Mouse (Mus musculus) gastrocnemius, adult 2 months (tissue): ENCODE measurements around the gene Ncbp1. TPM values are rescaled to one million over a fixed set of nuclear protein-coding genes. Genes with fewer than 3 reads are reported as not detected.

Experiments used
- DNase-seq: peaks from one replicate; pipeline ENCODE4 v3.0.0; 2022
- H3K27ac ChIP-seq: fragments of 200-600 bp; 2 replicates; pipeline ENCODE4 v1.8.1; 2022; ENCODE audit warnings: mild to moderate bottlenecking
- H3K4me3 ChIP-seq: fragments of 200-600 bp; 2 replicates; pipeline ENCODE4 v1.8.1; 2022; ENCODE audit warnings: mild to moderate bottlenecking, moderate library complexity
- CTCF ChIP-seq: fragments of 200-600 bp; IDR thresholded peaks from 2 replicates; pipeline ENCODE4 v1.8.1; 2022; ENCODE audit warnings: antibody characterized with exemption, mild to moderate bottlenecking, moderate library complexity
- intact Hi-C: fragments of 180-260 bp; cut with DNase I; formaldehyde crosslinking; loops from one replicate; pipeline ENCODE4 v1.15.1; 2025
- total RNA-seq, 2 experiments: library from RNA; stranded (reverse); gene quantifications; 2 replicates each; pipeline ENCODE4 v1.2.3; 2021

The Ncbp1 gene
- total RNA-seq, 2 experiments from 2014 or later, result 13.1 to 14.9 TPM

DNA sequence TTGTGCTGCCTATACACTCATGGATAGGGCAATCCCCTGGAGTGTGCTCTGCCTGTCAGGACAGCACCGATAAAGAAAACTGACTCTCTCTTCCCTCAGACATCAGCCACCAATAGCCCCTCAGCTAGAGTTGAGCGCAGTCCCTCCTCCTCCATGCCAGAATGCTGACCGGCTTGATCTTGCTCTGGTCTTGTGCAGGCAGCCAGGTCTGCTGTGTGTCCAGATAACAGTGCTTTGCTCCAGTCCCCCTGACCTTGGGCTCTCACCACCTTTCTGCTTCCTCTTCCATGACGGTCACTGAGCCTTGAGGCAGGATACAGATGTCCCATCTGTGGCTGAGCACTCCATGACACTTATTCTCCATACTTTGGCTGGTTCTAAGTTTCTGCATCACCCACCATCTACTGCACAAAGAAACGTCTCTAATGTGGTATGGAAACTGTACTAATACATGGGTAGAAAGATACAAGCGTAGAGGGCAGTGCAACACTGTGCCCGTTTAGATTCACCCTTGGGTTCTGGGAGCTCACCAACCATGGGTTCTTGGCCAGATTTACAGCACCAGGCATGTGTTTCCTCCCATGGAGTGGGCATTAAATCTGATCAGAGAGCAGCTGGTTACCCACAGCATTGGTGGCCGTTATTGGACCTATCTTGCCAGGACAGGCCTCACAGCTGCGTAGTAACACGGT lies 36.2 kb upstream of the Ncbp1 start:
- DNase-seq, result no peak
- intact Hi-C loops, result loop anchor here (5.0 kb wide), 1 partner anchor 65 kb away; the partner anchor contains the start of gene Tmod1
- Histone ChIP-seq H3K27ac (peak overlapping the region; percentile 83), H3K4me3 (no peak overlapping the region; the same call in 1 of the 2 replicates)
- TF ChIP-seq CTCF, result no peak

GRCm38 (mm10) chr4:46110084-46110483 lies 28.3 kb upstream of the Ncbp1 start:
- TF ChIP-seq CTCF, result no peak
- Histone ChIP-seq H3K27ac (peak overlapping the region; percentile 68), H3K4me3 (no peak overlapping the region)
- peak; percentile 66 for DNase-seq
- intact Hi-C loops, result no loop called here

- no peak for DNase-seq
- peak overlapping the region; percentile 68; the same call in 1 of the 2 replicates for H3K27ac ChIP-seq
- H3K4me3 ChIP-seq, result no peak overlapping the region
- intact Hi-C loops, result no loop called here
- no peak for TF ChIP-seq CTCF
Measured at GRCm38 (mm10) chr4:46111361-46111760, 27.1 kb upstream of the Ncbp1 start.

DNA sequence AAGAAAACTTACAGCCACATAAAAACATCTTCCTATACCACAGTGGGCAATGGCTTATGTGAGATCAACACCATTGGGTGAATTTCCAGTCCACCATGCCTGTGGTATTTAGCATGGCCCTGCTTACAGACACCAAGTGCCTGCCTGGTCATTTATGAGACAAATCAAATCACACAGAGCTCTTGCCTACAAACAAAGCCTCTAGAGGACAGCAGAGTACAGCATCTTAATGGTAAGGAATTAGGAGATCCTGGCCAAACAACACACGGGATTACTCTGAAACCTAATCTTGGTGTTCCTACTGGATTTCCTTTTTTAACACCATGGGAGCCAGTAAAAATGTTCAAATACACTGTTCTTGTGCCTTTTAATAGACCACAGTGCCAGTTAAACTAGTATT lies 23.1 kb upstream of the Ncbp1 start:
- no peak overlapping the region; the same call in 1 of the 2 replicates for H3K27ac ChIP-seq
- intact Hi-C loops, result no loop called here
- TF ChIP-seq CTCF, result no peak
- H3K4me3 ChIP-seq, result no peak overlapping the region
- no peak for DNase-seq

DNA sequence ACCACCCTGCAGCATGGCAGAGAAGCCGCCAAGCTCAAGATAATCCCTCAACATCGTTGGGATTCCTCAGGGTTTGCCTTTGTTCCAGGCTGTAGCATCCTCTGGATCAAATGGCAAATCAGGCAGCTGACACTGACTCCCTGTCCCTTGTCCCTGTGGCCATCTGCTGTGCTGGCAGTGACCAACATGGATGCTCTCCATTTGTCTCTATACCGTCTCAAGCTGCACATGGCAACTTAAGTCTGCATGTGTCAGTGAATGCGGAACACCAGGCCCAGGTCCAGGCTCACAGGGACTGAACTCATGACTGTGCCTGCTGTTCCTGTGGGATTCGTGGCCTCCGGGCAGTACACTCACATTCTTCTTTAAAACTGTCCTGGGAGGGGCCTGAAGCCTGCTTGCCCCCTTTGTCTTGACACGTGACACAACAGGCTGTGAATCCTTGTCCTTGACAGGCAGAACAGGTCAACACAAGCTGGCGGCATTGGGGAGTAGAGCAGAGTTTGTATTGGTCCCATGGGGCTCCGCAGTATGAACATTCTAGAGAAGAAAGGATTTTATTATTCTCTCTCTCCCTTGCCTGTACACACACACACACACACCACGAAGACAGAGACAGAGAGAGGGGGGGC lies 21.8 kb upstream of the Ncbp1 start:
- no peak for TF ChIP-seq CTCF

GRCm38 (mm10) chr4:46117536-46117935 lies 20.9 kb upstream of the Ncbp1 start:
- no peak for TF ChIP-seq CTCF
- no peak overlapping the region for H3K27ac ChIP-seq
- intact Hi-C loops, result no loop called here
- no peak overlapping the region for H3K4me3 ChIP-seq
- no peak for DNase-seq

More for the DNA sequence above, 21.8 kb upstream of the Ncbp1 start:
- Histone ChIP-seq H3K27ac (peak overlapping the region; percentile 16; the same call in 1 of the 2 replicates), H3K4me3 (no peak overlapping the region)
- intact Hi-C loops, result no loop called here
- no peak for DNase-seq

GRCm38 (mm10) chr4:46119514-46120094 lies 18.8 kb upstream of the Ncbp1 start:
- no peak for DNase-seq
- Histone ChIP-seq H3K27ac (no peak overlapping the region), H3K4me3 (no peak overlapping the region)
- intact Hi-C loops, result loop anchor here (10.0 kb wide), 2 partner anchors 85 to 115 kb away; partner anchors contain the start of gene Tmod1
- TF ChIP-seq CTCF, result no peak

DNA sequence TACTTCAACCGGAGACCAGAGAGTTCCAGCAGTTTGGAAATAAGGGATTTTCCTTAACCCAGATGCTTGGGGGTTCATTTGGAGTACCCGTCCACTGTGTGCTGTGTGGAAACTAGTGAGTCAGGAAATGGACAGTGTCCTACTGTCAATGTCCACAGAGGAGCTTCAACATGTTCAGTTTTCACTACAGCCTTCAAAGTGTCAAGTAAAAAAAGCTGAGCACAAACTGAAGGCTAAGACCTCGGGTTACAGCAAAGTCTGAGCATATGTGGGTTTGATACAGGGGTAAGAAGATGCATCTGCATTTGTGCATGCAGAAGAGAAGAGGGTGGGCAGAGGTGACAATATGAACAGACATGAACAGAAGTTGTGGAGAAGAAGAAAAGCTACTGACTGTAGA lies 17.6 kb upstream of the Ncbp1 start:
- intact Hi-C loops, result loop anchor here (10.0 kb wide), 2 partner anchors 86 to 116 kb away; partner anchors contain the start of gene Tmod1
- DNase-seq, result no peak
- no peak for TF ChIP-seq CTCF
- Histone ChIP-seq H3K27ac (peak overlapping the region; percentile 68; the same call in 1 of the 2 replicates), H3K4me3 (no peak overlapping the region)

- intact Hi-C loops, result loop anchor here (10.0 kb wide), 2 partner anchors 89 to 119 kb away; partner anchors contain the start of gene Tmod1
- DNase-seq, result no peak
- H3K4me3 ChIP-seq, result no peak overlapping the region
- TF ChIP-seq CTCF, result no peak
- H3K27ac ChIP-seq, result no peak overlapping the region
Measured at GRCm38 (mm10) chr4:46123358-46123757, 15.1 kb upstream of the Ncbp1 start.

DNA sequence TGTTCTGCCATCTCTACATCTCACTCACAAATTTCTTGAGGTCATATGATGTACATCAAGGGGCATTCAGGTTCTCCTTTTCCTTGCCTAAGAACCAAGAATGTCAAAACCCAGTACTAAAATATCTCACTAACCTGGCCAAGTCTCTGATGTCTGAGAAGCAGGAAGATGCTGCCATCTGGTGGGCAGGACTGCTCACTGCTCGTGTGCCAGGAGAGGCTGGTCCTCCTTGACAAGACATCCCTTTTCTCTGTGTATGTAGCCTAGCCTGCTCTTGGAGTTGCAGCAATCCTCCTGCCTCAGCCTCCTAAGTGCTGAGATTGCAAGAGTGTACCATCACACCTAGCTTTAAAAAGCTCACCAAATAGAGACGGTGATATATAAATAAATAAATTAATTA lies 11.9 kb upstream of the Ncbp1 start:
- DNase-seq, result peak; percentile 79
- Histone ChIP-seq H3K27ac (no peak overlapping the region), H3K4me3 (no peak overlapping the region)
- intact Hi-C loops, result loop anchor here (1.0 to 10.0 kb wide), 4 partner anchors 92 to 185 kb away; partner anchors contain the start of gene Tmod1
- peak; percentile 99 for TF ChIP-seq CTCF

DNA sequence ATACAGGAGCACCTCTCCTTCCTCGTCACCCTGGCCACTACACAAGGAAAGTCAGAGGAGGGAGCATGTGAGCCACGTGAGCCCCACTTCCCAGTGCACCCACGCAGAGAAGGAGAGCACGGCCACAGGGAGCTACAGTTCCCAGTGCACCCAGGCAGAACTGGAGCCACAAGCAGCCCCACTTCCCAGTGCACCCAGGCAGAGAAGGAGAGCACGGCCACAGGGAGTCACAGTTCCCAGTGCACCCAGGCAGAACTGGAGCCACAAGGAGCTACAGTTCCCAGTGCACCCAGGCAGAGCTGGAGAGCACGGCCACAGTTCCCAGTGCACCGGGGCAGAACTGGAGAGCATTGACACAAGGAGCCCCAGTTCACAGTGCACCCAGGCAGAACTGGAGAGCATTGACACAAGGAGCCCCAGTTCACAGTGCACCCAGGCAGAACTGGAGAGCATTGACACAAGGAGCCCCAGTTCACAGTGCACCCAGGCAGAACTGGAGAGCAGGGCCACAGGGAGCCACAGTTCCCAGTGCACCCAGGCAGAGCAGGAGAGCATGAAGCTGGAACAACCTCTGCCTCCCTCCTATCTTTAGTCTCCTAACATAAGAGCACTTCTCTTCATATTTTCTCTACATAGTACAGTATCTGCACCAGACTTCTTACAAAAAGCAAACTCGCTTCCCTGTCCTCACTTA lies 9.0 kb upstream of the Ncbp1 start:
- no peak for DNase-seq
- Histone ChIP-seq H3K4me3 (no peak overlapping the region), H3K27ac (no peak overlapping the region)
- intact Hi-C loops, result loop anchor here (10.0 kb wide), 2 partner anchors 95 to 125 kb away; partner anchors contain the start of gene Tmod1
- no peak for TF ChIP-seq CTCF

- Histone ChIP-seq H3K27ac (no peak overlapping the region), H3K4me3 (no peak overlapping the region)
- intact Hi-C loops, result no loop called here
- DNase-seq, result peak; percentile 55
- peak; percentile 78 for TF ChIP-seq CTCF
Measured at GRCm38 (mm10) chr4:46130221-46130620, 8.2 kb upstream of the Ncbp1 start.
